Comparison of ENCODE assay signal across 12 mouse cellular contexts in genomic region chr6:61068117-61068489, GRCm38 (mm10).
DNase-seq lines count a peak whose midpoint lies in the region; ATAC-seq and TF ChIP-seq lines count a peak whose summit lies in the region.
"Had no signal": no experiment of that assay in that cellular context is flagged by ENCODE, and none has a peak within 500 bp of the region (broad histone marks: within the 10 kb centered on the region; RNA-seq: fewer than 3 reads in every experiment).

No protein-coding gene starts in this region.

- no peak for ATAC-seq in lung, embryonic 15.5 days (ENCODE audit: borderline replicate concordance, extremely low read depth, low FRiP score, low TSS enrichment)
- ATAC-seq in embryonic facial prominence, embryonic 15.5 days (ENCODE audit: insufficient number of reproducible peaks, low FRiP score, low TSS enrichment, low read depth), result no peak
- peak; percentile 50; the same call in 1 of the 2 replicates for ATAC-seq in midbrain, embryonic 12.5 days (ENCODE audit: low FRiP score, low read depth)

- H3K36me3 ChIP-seq in lung, embryonic 15.5 days, result no peaks in the 10 kb centered on the region
- no peaks in the 10 kb centered on the region for H3K36me3 ChIP-seq in embryonic facial prominence, embryonic 15.5 days
- H3K36me3 ChIP-seq in midbrain, embryonic 12.5 days, result no peaks in the 10 kb centered on the region
- H3K36me3 ChIP-seq: heart, embryonic 13.5 days had no signal

- no peaks in the 10 kb centered on the region for H3K27me3 ChIP-seq in lung, embryonic 15.5 days
- H3K27me3 ChIP-seq in embryonic facial prominence, embryonic 15.5 days, result no peaks in the 10 kb centered on the region
- no peaks in the 10 kb centered on the region for H3K27me3 ChIP-seq in midbrain, embryonic 12.5 days
- H3K27me3 ChIP-seq: heart, embryonic 13.5 days had no signal

- H3K4me2 ChIP-seq in lung, embryonic 15.5 days, result peak overlapping the region; percentile 34; the same call in 1 of the 2 replicates
- H3K4me2 ChIP-seq in embryonic facial prominence, embryonic 15.5 days (replicated peaks), result peak overlapping the region; percentile 22; the same call in 1 of the 2 replicates
- peak overlapping the region; percentile 22; the same call in 1 of the 2 replicates for H3K4me2 ChIP-seq in midbrain, embryonic 12.5 days (replicated peaks)
- H3K4me2 ChIP-seq: heart, embryonic 13.5 days had no signal

- no peak for TF ChIP-seq POLR2A in lung, adult 2 months (IDR thresholded peaks at IDR 0.05; ENCODE audit: borderline replicate concordance, extremely low read depth, low read depth, low read length)
- no peak for TF ChIP-seq POLR2A in brain, embryonic 14.5 days (IDR thresholded peaks at IDR 0.05; ENCODE audit: borderline replicate concordance, extremely low read depth, insufficient read depth, insufficient read length, poor library complexity, severe bottlenecking)

- no peak overlapping the region for H3K9ac ChIP-seq in lung, embryonic 15.5 days
- no peak overlapping the region for H3K9ac ChIP-seq in embryonic facial prominence, embryonic 15.5 days
- no peak overlapping the region for H3K9ac ChIP-seq in midbrain, embryonic 12.5 days (replicated peaks)
- H3K9ac ChIP-seq: heart, embryonic 13.5 days had no signal

- intact Hi-C loops in left cerebral cortex, postnatal 10 days (cut with DNase I), result no loop called here
- intact Hi-C loops in left cerebral cortex, adult 2 months (cut with DNase I), result loop anchor here (5.0 kb wide), 1 partner anchor 109 kb away; no protein-coding TSS in a partner anchor

- no peak overlapping the region for H3K27ac ChIP-seq in lung, embryonic 15.5 days
- no peak overlapping the region for H3K27ac ChIP-seq in embryonic facial prominence, embryonic 15.5 days (replicated peaks)
- H3K27ac ChIP-seq in midbrain, embryonic 12.5 days (replicated peaks), result no peak overlapping the region
- H3K27ac ChIP-seq in left cerebral cortex, adult 2 months, result no peak overlapping the region
- H3K27ac ChIP-seq: heart, embryonic 13.5 days had no signal

- no peaks in the 10 kb centered on the region for H3K9me3 ChIP-seq in lung, embryonic 15.5 days
- no peaks in the 10 kb centered on the region for H3K9me3 ChIP-seq in embryonic facial prominence, embryonic 15.5 days (replicated peaks)
- no peaks in the 10 kb centered on the region for H3K9me3 ChIP-seq in midbrain, embryonic 12.5 days
- H3K9me3 ChIP-seq: heart, embryonic 13.5 days had no signal

- no peak for TF ChIP-seq CTCF in lung, adult 2 months (IDR thresholded peaks at IDR 0.05; ENCODE audit: insufficient read depth, low read length)
- TF ChIP-seq CTCF in brain, embryonic 14.5 days (IDR thresholded peaks at IDR 0.05; ENCODE audit: borderline replicate concordance, extremely low read depth, insufficient read depth, insufficient read length), result no peak
- no peak for TF ChIP-seq CTCF in left cerebral cortex, adult 2 months (IDR thresholded peaks at IDR 0.05)

- WGBS in lung, embryonic 15.5 days, result 17% methylated on average over 1 of the region's 1 CpGs
- WGBS in lung, adult 2 months, result 29% methylated on average over 1 of the region's 1 CpGs
- WGBS in embryonic facial prominence, embryonic 15.5 days, result 4% methylated on average over 1 of the region's 1 CpGs
- WGBS in midbrain, embryonic 12.5 days, result 0% methylated on average over 1 of the region's 1 CpGs

- H3K4me1 ChIP-seq in lung, embryonic 15.5 days, result 0 out of 2 replicates have a peak, but pooled peaks cover 2% of the 10 kb centered on the region
- H3K4me1 ChIP-seq in lung, adult 2 months (ENCODE audit: control insufficient read depth, insufficient read depth, low read length), result no peaks in the 10 kb centered on the region; the same call in 1 of the 2 replicates
- no peaks in the 10 kb centered on the region for H3K4me1 ChIP-seq in embryonic facial prominence, embryonic 15.5 days
- peaks cover 28% of the 10 kb centered on the region for H3K4me1 ChIP-seq in midbrain, embryonic 12.5 days
- H3K4me1 ChIP-seq: heart, embryonic 13.5 days had no signal

- no peak for DNase-seq in lung, adult 2 months
- peak; percentile 57 for DNase-seq in brain, embryonic 14.5 days (ENCODE audit: low read depth)
- no peak for DNase-seq in left cerebral cortex, postnatal 10 days (ENCODE audit: extremely low spot score in 1 of 2, low spot score in 2 of 2)
- no peak for DNase-seq in left cerebral cortex, adult 2 months (ENCODE audit: extremely low spot score in 1 of 2, low spot score in 2 of 2)
- no peak for DNase-seq in MN1 (ENCODE audit: low spot score)
- DNase-seq: kidney, postnatal 36 days; lung, postnatal 36 days; thymus, postnatal 25 days had no signal

- H3K4me3 ChIP-seq in lung, embryonic 15.5 days, result no peak overlapping the region
- H3K4me3 ChIP-seq in lung, adult 2 months (replicated peaks; ENCODE audit: extremely low read depth, low read depth, low read length), result no peak overlapping the region
- no peak overlapping the region; the same call in 1 of the 2 replicates for H3K4me3 ChIP-seq in embryonic facial prominence, embryonic 15.5 days (replicated peaks)
- H3K4me3 ChIP-seq in midbrain, embryonic 12.5 days, result no peak overlapping the region
- no peak overlapping the region for H3K4me3 ChIP-seq in left cerebral cortex, adult 2 months
- H3K4me3 ChIP-seq: heart, embryonic 13.5 days had no signal
